Mouse (Mus musculus) erythroblast, embryonic 14.5 days (primary cell): ENCODE data around the gene Fahd2a.

Experiments
- GATA1 ChIP-seq: IDR thresholded peaks from 2 replicates; pipeline ENCODE4 v1.6.1; 2012; ENCODE audit warnings: low read length, inconsistent platforms, mixed read lengths
- TAL1 ChIP-seq: IDR thresholded peaks from 3 replicates; pipeline ENCODE4 v1.6.1; 2012; ENCODE audit warnings: low read length, inconsistent platforms, mixed read lengths

DNA sequence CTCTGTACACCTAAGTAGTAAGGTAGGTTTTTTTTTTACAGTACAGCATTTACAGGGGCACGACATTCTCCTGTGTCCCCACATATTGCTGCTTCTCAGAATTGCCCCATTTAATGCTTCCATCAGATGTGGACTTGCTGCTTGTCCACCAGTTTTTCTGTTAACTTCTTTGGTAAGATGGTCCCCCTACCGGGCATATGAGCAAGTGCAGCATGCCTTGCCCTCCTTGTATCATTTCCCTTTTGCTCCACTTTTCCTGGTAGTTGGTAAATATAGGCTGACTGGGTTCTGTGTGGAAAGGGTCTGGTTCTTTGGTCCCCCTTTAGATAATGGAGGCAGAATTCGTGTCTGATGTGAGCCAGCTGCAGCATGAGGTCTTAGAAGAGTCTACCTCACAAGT, 14.1 kb downstream of the Fahd2a start:
- TF ChIP-seq TAL1 (no peak), GATA1 (no peak)
